Mouse (Mus musculus) frontal cortex, postnatal 10 days (tissue): Measurements from ENCODE around the gene Rrbp1.

ENCODE experiments used
- DNase-seq, 2 experiments: peaks; one replicate each; pipeline ENCODE4 v3.0.0; 2022; ENCODE audit warnings: low spot score in 2 of 2, mixed read lengths in 1 of 2

The Rrbp1 gene

GRCm38 (mm10) chr2:144005166-144005955, 5.7 kb downstream of the Rrbp1 start:
- DNase-seq, result no peak

- DNase-seq, result no peak
These were observed 7.5 kb downstream of the Rrbp1 start for GRCm38 (mm10) chr2:144003544-144003943.

GRCm38 (mm10) chr2:144002229-144002984, 8.7 kb downstream of the Rrbp1 start:
- no peak for DNase-seq

- DNase-seq, result no peak
These were observed 18.1 kb downstream of the Rrbp1 start for GRCm38 (mm10) chr2:143992977-143993376.

GRCm38 (mm10) chr2:143991964-143992672, 18.9 kb downstream of the Rrbp1 start:
- no peak for DNase-seq

- no peak for DNase-seq
These were observed 20.1 kb downstream of the Rrbp1 start for GRCm38 (mm10) chr2:143990997-143991396.

- no peak for DNase-seq
These were observed 23.0 kb downstream of the Rrbp1 start for GRCm38 (mm10) chr2:143988016-143988415.

- DNase-seq, result no peak
These were observed 23.6 kb downstream of the Rrbp1 start for GRCm38 (mm10) chr2:143987485-143987884.

GRCm38 (mm10) chr2:143983482-143983881, 27.6 kb downstream of the Rrbp1 start:
- no peak for DNase-seq

GRCm38 (mm10) chr2:143982901-143983300, 28.2 kb downstream of the Rrbp1 start:
- DNase-seq, result no peak

- DNase-seq, result no peak
These were observed 28.9 kb downstream of the Rrbp1 start for GRCm38 (mm10) chr2:143982152-143982551.

- DNase-seq, result peak in 1 of 2 experiments; percentile 73
These were observed 30.2 kb downstream of the Rrbp1 start for GRCm38 (mm10) chr2:143980781-143981398.

- no peak for DNase-seq
These were observed 32.5 kb downstream of the Rrbp1 start for GRCm38 (mm10) chr2:143978444-143979147.

- DNase-seq, result no peak
These were observed 35.9 kb downstream of the Rrbp1 start for GRCm38 (mm10) chr2:143975146-143975649.

- no peak for DNase-seq
These were observed 37.9 kb downstream of the Rrbp1 start for GRCm38 (mm10) chr2:143973161-143973560.

GRCm38 (mm10) chr2:143971887-143972286, 39.2 kb downstream of the Rrbp1 start:
- DNase-seq, result no peak

- DNase-seq, result no peak
These were observed 40.2 kb downstream of the Rrbp1 start for GRCm38 (mm10) chr2:143970841-143971240.

- DNase-seq, result no peak
These were observed 41.8 kb downstream of the Rrbp1 start for GRCm38 (mm10) chr2:143969260-143969659.

GRCm38 (mm10) chr2:143963318-143963717, 47.7 kb downstream of the Rrbp1 start:
- DNase-seq, result no peak

- no peak for DNase-seq
These were observed 48.9 kb downstream of the Rrbp1 start for GRCm38 (mm10) chr2:143962192-143962591.

GRCm38 (mm10) chr2:143955746-143956145, 55.3 kb downstream of the Rrbp1 start:
- DNase-seq, result no peak
